Mouse (Mus musculus) cerebellum, adult 9-10 months (tissue): ENCODE results near the gene Dctpp1.

Experiments
- DNase-seq: peaks from one replicate; pipeline ENCODE4 v3.0.0; 2022

The Dctpp1 gene

GRCm38 (mm10) chr7:127228615-127229303 is 31.8 kb downstream of the Dctpp1 start:
- DNase-seq, result peak; percentile 83

DNA sequence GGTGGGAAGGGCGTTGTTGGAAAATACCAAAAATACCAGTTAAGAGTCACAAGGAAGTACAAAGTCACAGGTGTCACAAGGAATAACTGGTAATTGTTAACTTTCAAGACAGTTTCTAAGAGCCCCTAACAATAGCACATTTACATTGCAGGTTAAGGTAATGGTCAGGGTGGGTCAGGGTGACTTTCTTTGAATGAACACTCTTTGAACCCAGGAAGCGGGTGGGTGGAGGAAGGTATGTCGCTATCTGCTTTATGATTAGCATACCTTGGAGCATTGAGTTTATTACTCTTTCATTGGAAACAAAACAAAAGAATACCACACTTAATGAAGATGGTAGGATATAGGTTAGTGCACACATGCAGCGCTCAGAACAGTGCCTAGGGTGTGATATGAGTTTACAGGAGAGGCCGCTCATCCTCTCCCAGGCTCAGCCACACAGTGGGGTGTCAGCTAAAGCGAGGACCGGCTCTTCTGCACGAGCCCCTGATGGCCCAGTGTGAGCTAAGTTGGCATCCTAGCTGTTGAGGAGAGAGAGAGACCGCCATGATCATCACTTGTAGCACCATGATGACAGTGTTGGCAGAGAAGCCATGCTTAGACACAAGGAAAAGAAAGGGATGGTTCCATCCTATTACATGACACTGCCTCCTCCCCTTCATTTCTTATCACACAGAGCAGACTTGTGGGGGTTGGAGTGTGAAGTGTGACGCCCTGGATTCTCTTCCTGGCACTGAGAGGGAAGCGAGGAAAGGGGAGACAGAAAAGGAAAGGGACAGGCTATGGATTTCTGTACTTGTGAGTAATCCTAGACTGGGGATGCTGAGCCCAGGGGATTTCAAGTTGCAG is 35.1 kb downstream of the Dctpp1 start:
- no peak for DNase-seq

DNA sequence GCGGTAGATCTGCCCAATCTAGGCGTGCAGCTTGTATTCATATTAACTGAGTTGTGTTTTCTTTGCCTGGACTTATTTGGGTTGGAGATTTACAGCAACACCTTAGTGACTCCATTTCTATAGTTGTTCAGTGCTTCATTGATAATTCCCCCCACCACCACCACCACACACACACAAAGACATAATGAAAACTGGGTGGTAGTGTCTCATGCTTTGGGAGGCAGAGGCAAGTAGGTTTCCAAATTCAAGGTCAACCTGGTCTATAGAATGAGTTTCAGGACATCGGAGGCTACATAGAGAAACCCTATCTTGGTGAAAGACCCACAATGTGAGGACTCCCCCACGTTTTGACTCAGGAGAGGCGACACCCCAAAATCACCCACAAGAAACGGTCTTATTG is 35.9 kb downstream of the Dctpp1 start:
- DNase-seq, result no peak

GRCm38 (mm10) chr7:127223515-127224478 is 36.7 kb downstream of the Dctpp1 start:
- no peak for DNase-seq

GRCm38 (mm10) chr7:127223106-127223505 is 37.4 kb downstream of the Dctpp1 start:
- DNase-seq, result no peak

DNA sequence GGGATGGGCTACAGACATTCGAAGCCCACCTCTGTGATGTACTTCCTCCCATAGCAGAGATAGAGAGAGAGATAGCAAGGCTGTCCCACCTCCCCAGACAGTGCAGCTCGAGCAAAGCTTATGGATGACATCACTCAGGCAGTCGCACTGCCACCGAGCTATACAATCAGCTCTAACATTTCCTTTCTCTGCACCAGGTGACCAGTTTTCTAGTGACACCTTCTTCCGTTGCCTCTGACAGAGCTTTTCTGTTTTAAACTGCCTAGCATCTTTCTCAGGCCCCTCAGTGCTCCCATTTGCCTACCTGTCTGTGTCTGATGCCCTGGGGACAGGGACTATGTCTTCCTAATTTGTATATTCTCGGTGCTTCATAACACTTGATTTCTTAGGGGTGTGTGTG is 40.1 kb downstream of the Dctpp1 start:
- no peak for DNase-seq

DNA sequence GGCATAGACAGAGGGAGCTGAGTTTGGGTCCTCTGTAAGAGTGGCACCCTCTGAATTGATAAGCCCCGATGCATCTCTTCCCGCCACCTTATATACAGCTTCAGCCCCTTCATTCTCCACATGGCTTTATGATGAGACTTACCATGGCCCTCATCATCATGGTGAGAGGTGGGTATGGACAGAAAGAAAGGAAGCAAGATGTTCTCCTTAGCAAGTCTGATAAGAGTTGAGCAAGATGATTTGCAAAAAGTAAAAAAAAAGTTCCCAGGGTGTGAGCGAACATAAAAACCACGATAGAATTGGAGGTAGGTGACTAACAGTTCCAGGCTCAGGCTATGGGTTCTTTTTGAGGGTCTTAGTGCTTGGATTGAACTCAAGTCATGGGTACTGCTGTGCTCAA is 41.8 kb downstream of the Dctpp1 start:
- no peak for DNase-seq

DNA sequence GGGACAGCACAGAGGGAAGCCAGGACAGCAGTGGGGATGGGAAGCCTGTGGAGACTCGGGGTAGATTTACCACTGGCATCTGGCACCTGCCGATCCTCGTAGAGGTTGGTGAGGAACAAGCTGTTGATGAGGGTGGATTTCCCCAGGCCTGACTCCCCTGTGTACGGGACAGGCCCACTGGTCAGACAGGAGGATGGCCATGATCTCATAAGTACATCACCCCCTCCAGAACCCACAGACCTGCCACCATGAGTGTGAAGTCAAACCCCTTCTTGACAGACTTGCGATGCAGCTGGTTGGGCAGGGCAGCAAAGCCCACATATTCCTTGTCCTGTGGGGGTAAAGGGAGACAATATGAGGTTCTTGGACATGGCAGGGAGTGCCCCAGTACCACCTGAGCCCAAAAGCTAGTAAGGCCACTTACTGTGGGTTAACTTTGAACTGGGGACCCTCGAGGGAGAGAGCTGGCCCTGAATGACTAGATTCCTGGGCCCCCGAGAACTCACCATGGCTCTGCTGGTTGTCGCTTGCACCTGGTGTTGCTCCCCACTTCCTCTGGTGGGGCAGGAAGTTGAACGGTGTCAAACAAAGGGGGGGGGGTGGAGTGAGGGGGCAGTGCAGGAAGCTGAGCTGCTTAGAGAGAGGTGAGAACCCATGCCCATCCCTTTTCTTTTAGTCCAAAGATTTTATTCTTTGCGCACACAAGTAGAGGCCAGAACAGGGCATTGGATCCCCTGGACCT is 42.4 kb downstream of the Dctpp1 start:
- DNase-seq, result no peak

GRCm38 (mm10) chr7:127217475-127217874 is 43.0 kb downstream of the Dctpp1 start:
- DNase-seq, result no peak

- DNase-seq, result no peak
Observed at GRCm38 (mm10) chr7:127216307-127216706, 44.2 kb downstream of the Dctpp1 start.

GRCm38 (mm10) chr7:127214981-127215871 is 45.3 kb downstream of the Dctpp1 start:
- DNase-seq, result peak; percentile 79

- no peak for DNase-seq
Observed at GRCm38 (mm10) chr7:127214521-127214920, 46.0 kb downstream of the Dctpp1 start.

DNA sequence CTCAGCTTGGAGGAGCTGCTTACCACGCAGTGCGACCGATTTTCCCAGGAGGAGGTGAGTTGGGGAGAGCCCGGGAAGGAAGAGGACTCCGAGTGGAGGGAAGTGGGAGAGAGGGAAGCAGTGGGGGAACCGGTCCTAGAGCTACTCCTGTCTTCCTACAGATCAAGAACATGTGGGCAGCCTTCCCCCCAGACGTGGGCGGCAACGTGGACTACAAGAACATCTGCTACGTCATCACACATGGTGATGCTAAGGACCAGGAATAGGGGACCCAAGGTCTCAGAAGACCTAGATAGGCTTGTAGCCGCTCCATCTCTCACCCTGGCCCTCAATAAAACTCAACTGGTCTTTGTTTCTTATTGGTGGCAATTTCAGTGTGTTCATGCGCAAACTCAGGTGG is 46.6 kb downstream of the Dctpp1 start:
- no peak for DNase-seq

DNA sequence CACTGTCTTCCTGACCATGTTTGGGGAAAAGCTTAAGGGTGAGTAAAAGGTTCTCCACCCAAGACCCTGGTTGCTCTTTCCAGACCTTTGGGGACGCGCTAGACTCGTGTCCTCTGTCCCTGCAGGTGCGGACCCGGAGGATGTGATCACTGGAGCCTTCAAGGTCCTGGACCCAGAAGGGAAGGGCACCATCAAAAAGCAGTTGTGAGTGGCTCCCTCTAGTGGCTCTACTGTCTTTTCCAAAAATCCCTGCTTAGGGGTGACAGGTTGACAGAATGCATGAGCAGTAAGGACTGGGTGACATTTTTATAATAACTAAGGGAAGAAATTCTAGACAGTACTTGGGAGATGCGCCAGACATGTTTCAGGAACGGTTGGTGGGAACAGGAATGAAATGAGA is 47.0 kb downstream of the Dctpp1 start:
- DNase-seq, result no peak

GRCm38 (mm10) chr7:127212432-127213250 is 47.9 kb downstream of the Dctpp1 start:
- no peak for DNase-seq

GRCm38 (mm10) chr7:127211014-127211745 is 49.3 kb downstream of the Dctpp1 start:
- DNase-seq, result no peak

DNA sequence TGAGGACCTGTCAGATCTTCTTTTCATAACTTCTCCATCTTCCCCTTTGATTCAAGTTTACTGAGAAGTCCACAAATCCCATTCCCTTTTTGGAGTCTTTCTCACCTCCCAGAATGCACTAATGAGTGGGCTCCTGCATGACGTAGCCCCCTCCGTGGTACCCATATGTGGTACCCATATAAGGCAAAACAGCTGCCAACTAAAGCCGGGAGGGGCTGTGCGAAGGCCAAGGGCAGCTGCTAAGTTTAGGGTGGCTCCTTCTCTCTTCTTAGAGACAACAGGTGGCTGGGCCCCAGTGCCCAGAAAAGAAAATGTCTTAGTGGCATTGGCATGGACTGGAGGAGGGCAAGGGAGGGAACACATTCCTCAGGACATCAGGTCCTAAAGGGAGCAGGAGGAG is 50.2 kb downstream of the Dctpp1 start:
- DNase-seq, result peak; percentile 71

- no peak for DNase-seq
Observed at GRCm38 (mm10) chr7:127209851-127210250, 50.7 kb downstream of the Dctpp1 start.

DNA sequence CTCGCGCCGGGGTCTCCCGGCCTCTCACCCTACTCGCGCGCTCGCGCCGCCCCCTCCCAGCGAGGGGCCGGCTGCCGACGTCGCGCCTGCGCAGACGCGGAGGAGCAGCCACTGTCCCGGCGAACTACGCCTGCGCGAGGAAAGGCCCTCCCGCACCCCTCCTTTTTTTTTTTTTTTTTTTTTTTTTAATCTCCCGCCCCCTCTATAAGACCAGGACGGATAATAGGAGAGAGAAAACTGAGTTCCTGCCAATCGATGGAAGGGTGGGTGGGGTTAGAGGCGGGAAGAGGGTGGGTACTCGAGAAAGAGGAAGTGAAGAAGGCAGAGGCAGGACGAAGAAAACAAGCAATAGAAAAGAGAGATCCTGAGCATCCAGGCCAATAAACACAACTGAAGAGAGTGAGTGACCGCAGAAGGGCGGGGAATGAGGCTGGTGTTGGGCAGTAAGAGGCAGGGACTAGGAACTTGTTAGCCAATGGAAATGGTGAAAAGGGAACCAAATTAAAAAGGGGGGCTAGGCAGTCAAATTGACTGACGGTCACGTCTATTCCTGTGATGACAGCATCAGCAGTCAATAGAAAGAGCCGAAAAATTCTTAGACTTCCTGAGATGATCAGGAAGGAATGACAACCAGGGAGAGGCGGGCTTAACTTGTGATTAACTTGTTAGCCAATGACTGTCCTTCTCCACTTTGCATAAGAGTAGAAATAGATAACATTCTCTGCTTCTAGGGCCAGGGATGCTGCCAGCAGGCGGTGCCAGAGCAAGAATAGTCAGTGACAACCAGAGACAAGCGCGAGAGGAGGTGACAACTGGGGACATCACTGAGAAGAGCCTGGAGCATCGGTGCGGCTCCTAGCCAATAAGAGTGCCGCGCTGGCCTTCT is 51.7 kb downstream of the Dctpp1 start, which contains the start of gene Mylpf:
Gene Mylpf (plus strand): TSS at position 338 of the 886 bp plus-strand sequence.
- peak; percentile 99 for DNase-seq
